Mouse (Mus musculus): ENCODE measurements at regions not wholly inside any gene's neighbourhood (a gene's known extent, or its start where the extent isn't known, plus 50 kb on each side); places are given as distances from the start of the nearest gene placed in this dataset.

- H3K4me3 ChIP-seq (replicated peaks), result no peak overlapping the region
- H3K36me3 ChIP-seq, result no peaks in the 10 kb centered on the region
- WGBS, result 28% methylated on average over 2 of the region's 2 CpGs
- H3K9ac ChIP-seq, result no peak overlapping the region
- no peak overlapping the region for H3K27ac ChIP-seq (replicated peaks)
- no peaks in the 10 kb centered on the region for H3K27me3 ChIP-seq
- H3K9me3 ChIP-seq (replicated peaks), result no peaks in the 10 kb centered on the region
- H3K4me1 ChIP-seq, result no peaks in the 10 kb centered on the region
- no peak overlapping the region for H3K4me2 ChIP-seq (replicated peaks)
- ATAC-seq (ENCODE audit: insufficient number of reproducible peaks, low FRiP score, low TSS enrichment, low read depth), result no peak
These were observed 277.3 kb upstream of the Prkd1 start for GRCm38 (mm10) chr12:50926234-50926633.

- Histone ChIP-seq H3K4me2 (replicated peaks) (no peak overlapping the region), H3K27me3 (no peaks in the 10 kb centered on the region), H3K9me3 (replicated peaks) (no peaks in the 10 kb centered on the region), H3K4me3 (replicated peaks) (no peak overlapping the region), H3K27ac (replicated peaks) (no peak overlapping the region), H3K4me1 (no peaks in the 10 kb centered on the region), H3K9ac (no peak overlapping the region), H3K36me3 (no peaks in the 10 kb centered on the region)
- 84% methylated on average over 1 of the region's 1 CpGs for WGBS
- no peak for ATAC-seq (ENCODE audit: insufficient number of reproducible peaks, low FRiP score, low TSS enrichment, low read depth)
These were observed 272.8 kb upstream of the Prkd1 start for GRCm38 (mm10) chr12:50921739-50922138.

- Histone ChIP-seq H3K36me3 (no peaks in the 10 kb centered on the region), H3K27ac (replicated peaks) (no peak overlapping the region), H3K4me1 (no peaks in the 10 kb centered on the region), H3K4me2 (replicated peaks) (no peak overlapping the region), H3K4me3 (replicated peaks) (no peak overlapping the region), H3K9me3 (replicated peaks) (no peaks in the 10 kb centered on the region), H3K27me3 (no peaks in the 10 kb centered on the region), H3K9ac (no peak overlapping the region)
- ATAC-seq (ENCODE audit: insufficient number of reproducible peaks, low FRiP score, low TSS enrichment, low read depth), result no peak
- 71% methylated on average over 13 of the region's 13 CpGs for WGBS
These were observed 250.9 kb upstream of the Prkd1 start for GRCm38 (mm10) chr12:50899609-50900447.

- WGBS, result 58% methylated on average over 3 of the region's 3 CpGs
- Histone ChIP-seq H3K36me3 (no peaks in the 10 kb centered on the region), H3K9ac (no peak overlapping the region), H3K4me3 (replicated peaks) (no peak overlapping the region), H3K27ac (replicated peaks) (no peak overlapping the region), H3K9me3 (replicated peaks) (no peaks in the 10 kb centered on the region), H3K27me3 (no peaks in the 10 kb centered on the region), H3K4me2 (replicated peaks) (no peak overlapping the region), H3K4me1 (no peaks in the 10 kb centered on the region)
- ATAC-seq (ENCODE audit: insufficient number of reproducible peaks, low FRiP score, low TSS enrichment, low read depth), result no peak
These were observed 248.8 kb upstream of the Prkd1 start for GRCm38 (mm10) chr12:50897606-50898166.

GRCm38 (mm10) chr12:50893604-50894003 lies 244.7 kb upstream of the Prkd1 start:
- no peaks in the 10 kb centered on the region for H3K36me3 ChIP-seq
- no peaks in the 10 kb centered on the region for H3K9me3 ChIP-seq (replicated peaks)
- H3K9ac ChIP-seq, result no peak overlapping the region
- no peak for ATAC-seq (ENCODE audit: insufficient number of reproducible peaks, low FRiP score, low TSS enrichment, low read depth)
- H3K4me3 ChIP-seq (replicated peaks), result no peak overlapping the region
- no peaks in the 10 kb centered on the region for H3K4me1 ChIP-seq
- H3K4me2 ChIP-seq (replicated peaks), result no peak overlapping the region
- H3K27me3 ChIP-seq, result no peaks in the 10 kb centered on the region
- 42% methylated on average over 5 of the region's 5 CpGs for WGBS
- no peak overlapping the region for H3K27ac ChIP-seq (replicated peaks)

GRCm38 (mm10) chr12:50875796-50876195 lies 226.9 kb upstream of the Prkd1 start:
- no peak overlapping the region for H3K4me3 ChIP-seq (replicated peaks)
- H3K9ac ChIP-seq, result no peak overlapping the region
- no peak overlapping the region for H3K4me2 ChIP-seq (replicated peaks)

GRCm38 (mm10) chr12:50874024-50874398 lies 225.1 kb upstream of the Prkd1 start:
- H3K4me3 ChIP-seq (replicated peaks), result no peak overlapping the region
- no peak overlapping the region for H3K4me2 ChIP-seq (replicated peaks)
- 90% methylated on average over 4 of the region's 4 CpGs for WGBS
- no peaks in the 10 kb centered on the region for H3K36me3 ChIP-seq
- H3K27ac ChIP-seq (replicated peaks), result no peak overlapping the region
- H3K4me1 ChIP-seq, result no peaks in the 10 kb centered on the region
- H3K9me3 ChIP-seq (replicated peaks), result no peaks in the 10 kb centered on the region
- H3K27me3 ChIP-seq, result no peaks in the 10 kb centered on the region
- no peak overlapping the region for H3K9ac ChIP-seq
- ATAC-seq (ENCODE audit: insufficient number of reproducible peaks, low FRiP score, low TSS enrichment, low read depth), result no peak

More at GRCm38 (mm10) chr12:50875796-50876195, 226.9 kb upstream of the Prkd1 start:
- Histone ChIP-seq H3K9me3 (replicated peaks) (no peaks in the 10 kb centered on the region), H3K4me1 (no peaks in the 10 kb centered on the region), H3K36me3 (no peaks in the 10 kb centered on the region), H3K27me3 (no peaks in the 10 kb centered on the region), H3K27ac (replicated peaks) (no peak overlapping the region)
- no peak for ATAC-seq (ENCODE audit: insufficient number of reproducible peaks, low FRiP score, low TSS enrichment, low read depth)

- 82% methylated on average over 11 of the region's 11 CpGs for WGBS
- Histone ChIP-seq H3K36me3 (no peaks in the 10 kb centered on the region), H3K9me3 (replicated peaks) (no peaks in the 10 kb centered on the region), H3K27ac (replicated peaks) (no peak overlapping the region), H3K27me3 (no peaks in the 10 kb centered on the region), H3K4me2 (replicated peaks) (no peak overlapping the region), H3K9ac (no peak overlapping the region), H3K4me3 (replicated peaks) (no peak overlapping the region), H3K4me1 (no peaks in the 10 kb centered on the region)
- ATAC-seq (ENCODE audit: insufficient number of reproducible peaks, low FRiP score, low TSS enrichment, low read depth), result no peak
These were observed 224.6 kb upstream of the Prkd1 start for GRCm38 (mm10) chr12:50873390-50874023.

GRCm38 (mm10) chr12:50851644-50852043 lies 202.7 kb upstream of the Prkd1 start:
- Histone ChIP-seq H3K36me3 (no peaks in the 10 kb centered on the region), H3K4me1 (no peaks in the 10 kb centered on the region), H3K27ac (replicated peaks) (no peak overlapping the region), H3K9me3 (replicated peaks) (no peaks in the 10 kb centered on the region), H3K9ac (no peak overlapping the region), H3K27me3 (no peaks in the 10 kb centered on the region), H3K4me3 (replicated peaks) (no peak overlapping the region), H3K4me2 (replicated peaks) (no peak overlapping the region)
- no peak for ATAC-seq (ENCODE audit: insufficient number of reproducible peaks, low FRiP score, low TSS enrichment, low read depth)
- WGBS, result 85% methylated on average over 3 of the region's 3 CpGs

- Histone ChIP-seq H3K27me3 (no peaks in the 10 kb centered on the region), H3K9me3 (replicated peaks) (no peaks in the 10 kb centered on the region), H3K36me3 (no peaks in the 10 kb centered on the region), H3K4me1 (no peaks in the 10 kb centered on the region), H3K4me2 (replicated peaks) (no peak overlapping the region), H3K27ac (replicated peaks) (no peak overlapping the region), H3K4me3 (replicated peaks) (no peak overlapping the region), H3K9ac (no peak overlapping the region)
- ATAC-seq (ENCODE audit: insufficient number of reproducible peaks, low FRiP score, low TSS enrichment, low read depth), result no peak
- 65% methylated on average over 3 of the region's 3 CpGs for WGBS
These were observed 199.1 kb upstream of the Prkd1 start for GRCm38 (mm10) chr12:50847976-50848375.

GRCm38 (mm10) chr12:50842744-50843143 lies 193.8 kb upstream of the Prkd1 start:
- no peak overlapping the region for H3K9ac ChIP-seq
- no peaks in the 10 kb centered on the region for H3K4me1 ChIP-seq
- WGBS, result 79% methylated on average over 6 of the region's 6 CpGs
- H3K4me2 ChIP-seq (replicated peaks), result no peak overlapping the region
- H3K27ac ChIP-seq (replicated peaks), result no peak overlapping the region
- no peak for ATAC-seq (ENCODE audit: insufficient number of reproducible peaks, low FRiP score, low TSS enrichment, low read depth)
- no peaks in the 10 kb centered on the region for H3K27me3 ChIP-seq
- H3K4me3 ChIP-seq (replicated peaks), result no peak overlapping the region
- H3K36me3 ChIP-seq, result no peaks in the 10 kb centered on the region
- no peaks in the 10 kb centered on the region for H3K9me3 ChIP-seq (replicated peaks)

All from embryonic facial prominence, embryonic 15.5 days (tissue).